Mouse (Mus musculus): ENCODE measurements around the gene Whrn.

The Whrn gene

DNA sequence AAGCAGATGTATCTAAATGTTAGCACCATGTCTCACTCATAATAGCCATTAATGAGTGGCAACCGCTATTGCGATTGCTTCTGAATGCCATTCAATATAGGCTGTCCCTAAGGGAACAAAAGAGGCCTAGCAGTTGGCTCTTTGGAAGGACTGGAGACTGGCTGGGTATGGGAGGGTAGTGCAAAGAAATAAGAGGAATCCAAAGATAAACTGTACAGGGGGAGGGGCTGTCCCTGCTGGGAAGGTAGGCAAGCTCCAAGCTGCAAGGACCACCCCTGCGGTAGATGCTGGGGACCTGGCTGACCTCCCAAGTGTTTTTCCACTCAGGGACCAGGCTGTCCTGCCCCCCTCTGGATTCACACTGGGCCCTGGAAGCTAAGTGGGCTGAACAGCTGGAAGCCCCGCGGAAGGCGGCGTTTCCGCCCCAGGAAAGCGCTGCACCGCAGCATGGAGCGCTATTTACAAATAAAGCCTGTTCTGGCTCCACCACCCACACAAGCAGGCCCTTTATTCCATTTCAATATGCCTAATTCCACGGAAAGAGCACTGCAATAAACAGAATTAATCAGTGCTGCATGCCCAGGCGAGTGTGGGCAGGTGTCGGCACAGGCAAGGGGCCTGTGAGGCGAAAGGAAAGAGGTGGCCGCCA, 36.5 kb downstream of the Whrn start:
- in situ Hi-C loops (cut with MboI; ENCODE audit: unreplicated experiment in 2 of 2): no loop called here

DNA sequence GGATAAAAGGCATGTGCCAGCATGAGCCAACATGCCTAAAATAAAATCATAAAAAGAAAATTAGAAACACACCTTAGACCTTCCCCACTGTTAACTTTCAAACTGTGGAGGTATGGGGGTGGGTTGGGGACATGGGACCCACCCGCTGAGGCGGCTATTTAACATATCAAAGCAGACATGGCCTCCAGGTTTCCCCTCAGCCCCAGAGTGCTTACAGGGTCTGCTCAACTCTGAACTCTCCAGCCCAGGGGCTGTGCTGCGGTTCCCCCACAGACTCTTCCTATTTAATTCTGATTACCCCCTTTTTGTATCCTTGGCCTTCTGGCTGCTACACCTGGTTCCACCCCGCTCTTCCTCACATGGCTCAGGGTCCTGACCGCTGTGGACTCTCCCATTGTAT, 39.2 kb downstream of the Whrn start:
- in situ Hi-C loops (cut with MboI; ENCODE audit: unreplicated experiment in 2 of 2): no loop called here

DNA sequence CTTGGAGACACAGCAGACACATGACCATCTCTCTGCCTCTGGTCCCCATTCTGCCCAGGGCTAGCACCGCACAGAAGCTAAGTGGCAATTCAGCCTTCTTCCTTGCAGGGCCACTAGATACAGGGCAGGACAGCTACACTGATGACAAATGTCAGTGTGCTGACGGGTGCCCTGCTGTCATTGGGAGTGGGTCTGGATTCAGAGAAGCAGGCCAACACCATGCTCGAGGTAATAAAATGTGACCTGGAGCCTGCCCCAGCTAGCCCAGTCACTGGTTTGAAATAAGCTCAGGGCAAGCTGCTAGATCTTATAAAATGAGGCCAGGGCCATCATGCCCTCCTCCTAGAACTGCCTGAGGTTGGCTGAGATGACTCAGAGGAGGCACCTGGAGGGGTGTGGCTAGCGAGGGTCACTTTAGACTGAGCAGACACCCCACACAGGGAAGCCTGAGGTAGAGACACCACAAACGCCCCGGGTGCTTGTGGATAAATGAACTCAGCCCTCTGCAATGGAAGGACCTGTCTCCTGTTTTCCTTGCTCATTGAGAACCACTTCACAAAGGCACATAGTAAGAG, 41.8 kb downstream of the Whrn start:
- in situ Hi-C loops (cut with MboI; ENCODE audit: unreplicated experiment in 2 of 2): no loop called here

DNA sequence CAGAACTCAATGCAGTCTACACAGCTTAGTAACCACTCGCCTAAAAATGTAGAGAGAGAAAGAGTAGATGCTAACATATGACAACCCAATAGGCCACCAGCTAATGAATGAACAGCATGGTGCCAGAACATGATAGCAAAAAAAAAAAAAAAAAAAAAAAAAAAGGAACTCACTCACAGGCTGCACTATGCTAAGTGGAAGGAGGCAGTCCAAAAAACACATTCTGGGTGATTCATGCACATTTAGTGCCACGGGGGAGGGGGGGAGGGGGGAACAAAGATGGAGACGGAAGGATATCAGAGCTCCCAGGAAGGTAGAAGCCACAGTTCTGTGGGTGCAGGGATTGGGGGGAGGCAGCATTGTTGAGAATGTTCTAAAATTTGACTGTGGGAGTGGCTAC, 43.2 kb downstream of the Whrn start:
- in situ Hi-C loops (cut with MboI; ENCODE audit: unreplicated experiment in 2 of 2): no loop called here

DNA sequence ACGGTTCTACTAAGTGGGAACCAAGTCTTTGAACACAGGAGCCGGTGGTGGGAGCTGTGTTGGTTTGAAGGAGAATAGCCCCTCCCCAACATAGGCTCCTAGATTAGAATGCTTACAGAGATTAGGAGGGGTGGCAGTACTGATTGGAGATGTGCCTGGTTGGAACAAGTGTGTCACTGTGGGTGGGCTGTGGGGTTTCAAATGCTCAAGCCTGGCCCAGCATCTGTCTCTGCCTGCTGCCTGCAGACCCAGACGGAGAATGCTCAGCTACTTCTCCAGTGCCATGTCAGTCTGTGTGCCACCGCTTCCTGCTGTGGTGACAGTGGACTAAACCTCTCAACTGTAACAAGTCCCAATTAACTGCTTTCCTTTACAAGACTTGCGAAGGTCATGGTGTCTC, 45.2 kb downstream of the Whrn start:
- in situ Hi-C loops (cut with MboI; ENCODE audit: unreplicated experiment in 2 of 2): no loop called here

DNA sequence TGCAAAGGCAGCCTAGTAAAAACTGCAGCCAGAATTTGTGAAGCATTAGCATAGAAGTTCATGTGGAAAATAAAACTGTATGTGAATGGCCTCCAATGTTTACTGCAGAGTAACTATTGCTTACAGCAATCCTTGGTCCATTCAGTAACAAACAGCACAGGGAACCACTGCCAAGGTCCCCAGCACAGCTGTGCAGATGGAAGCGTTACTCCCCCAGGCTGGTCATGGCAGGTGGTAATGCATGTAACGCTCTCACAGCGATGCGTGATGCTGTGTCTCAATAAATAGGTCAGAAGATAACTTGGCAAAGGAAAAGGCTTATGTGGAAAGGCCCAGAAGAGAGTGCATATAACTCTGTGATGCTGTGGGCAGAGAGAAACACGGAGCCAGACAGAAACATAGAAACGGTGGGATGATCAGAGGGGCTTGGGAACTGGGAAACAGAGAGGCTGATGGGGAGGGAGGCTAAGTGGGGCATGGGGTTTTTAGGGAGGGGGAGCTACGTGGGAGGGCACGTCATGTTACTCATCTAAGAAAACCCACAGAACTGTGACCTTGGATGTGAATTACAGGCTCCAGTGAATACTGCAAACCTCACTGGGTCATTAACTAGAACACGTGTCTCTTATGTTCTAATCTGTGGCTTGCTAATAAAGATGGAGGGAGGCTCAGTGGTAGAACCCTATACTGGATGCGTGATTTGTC, 51.3 kb downstream of the Whrn start:
- in situ Hi-C loops (cut with MboI; ENCODE audit: unreplicated experiment in 2 of 2): no loop called here

DNA sequence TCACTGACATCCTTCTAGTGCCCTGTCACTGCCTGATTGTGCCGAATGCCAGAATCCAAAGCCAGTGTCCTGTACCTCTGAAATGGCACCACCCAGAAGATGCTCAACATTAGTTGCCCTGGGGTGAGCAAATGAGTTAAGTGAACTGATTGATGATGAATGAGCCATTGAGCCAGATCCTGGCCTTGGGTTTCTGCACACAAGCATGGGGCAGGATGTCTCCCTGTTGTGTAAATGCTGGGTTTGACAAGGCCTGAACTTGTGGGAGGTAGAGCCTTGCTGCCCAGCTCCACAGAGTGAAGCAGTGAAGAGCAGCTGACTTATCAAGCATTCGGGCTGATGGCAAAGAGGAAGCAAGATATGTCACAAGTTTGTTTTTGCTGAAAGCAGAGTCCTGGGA, 52.7 kb downstream of the Whrn start:
- in situ Hi-C loops (cut with MboI; ENCODE audit: unreplicated experiment in 2 of 2): no loop called here

DNA sequence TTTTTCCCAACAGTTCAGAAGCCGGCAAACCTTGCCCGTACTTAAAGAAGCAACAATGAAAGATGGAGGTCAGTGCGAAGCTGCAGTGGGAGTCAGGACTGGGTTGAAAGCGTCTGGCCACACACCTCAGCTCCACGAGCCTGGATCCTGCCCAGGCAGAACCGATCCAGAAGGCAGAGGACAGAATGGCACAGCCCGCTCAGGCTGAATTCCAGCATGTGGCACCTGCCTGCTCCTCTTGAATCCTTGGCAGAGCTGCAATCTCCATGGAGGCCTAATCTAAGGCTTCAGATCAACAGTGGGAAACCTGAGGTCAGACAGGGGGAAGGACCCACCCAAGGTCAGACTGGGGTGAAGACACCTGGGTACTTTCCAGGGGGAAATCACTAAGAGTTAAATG, 54.2 kb downstream of the Whrn start:
- in situ Hi-C loops (cut with MboI; ENCODE audit: unreplicated experiment in 2 of 2): no loop called here

DNA sequence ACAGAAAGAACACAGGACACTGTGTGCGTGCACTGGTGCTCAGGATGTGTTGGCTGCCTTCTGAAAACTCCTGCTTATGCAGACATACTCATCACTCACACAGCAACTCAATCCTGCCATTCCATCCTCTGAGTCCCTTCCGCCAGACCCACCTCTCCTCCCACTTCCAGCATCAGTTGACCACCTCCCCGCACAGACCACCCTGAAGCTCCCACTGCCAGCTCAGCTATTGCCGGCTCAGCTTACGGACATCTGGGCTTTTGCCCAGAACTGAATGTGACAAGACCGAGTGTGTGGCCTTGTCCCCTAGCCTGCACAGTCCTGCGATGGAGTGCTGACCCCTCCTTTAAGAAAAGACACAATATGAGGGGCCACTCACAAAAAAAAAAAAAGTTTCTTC, 55.5 kb downstream of the Whrn start:
- in situ Hi-C loops (cut with MboI; ENCODE audit: unreplicated experiment in 2 of 2): no loop called here

DNA sequence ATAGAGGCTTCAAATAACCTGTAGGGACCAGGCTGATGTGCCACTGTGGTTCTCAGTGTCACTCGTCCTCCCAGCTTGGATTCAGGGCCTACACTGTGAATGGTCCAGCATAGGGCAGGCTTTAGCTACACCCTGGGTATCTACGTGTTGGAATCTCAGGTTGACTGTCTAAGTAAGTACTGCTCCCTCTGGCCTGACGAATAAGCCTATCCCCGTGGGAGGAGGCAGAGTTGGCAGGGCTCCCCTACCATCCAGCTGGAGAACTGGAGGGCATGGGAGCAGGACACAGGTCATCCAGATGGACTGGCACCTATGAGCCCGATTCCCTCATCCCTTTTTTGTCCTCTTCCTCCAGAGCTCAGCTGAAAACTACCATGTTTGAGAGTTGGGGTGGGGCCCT, 57.8 kb downstream of the Whrn start:
- in situ Hi-C loops (cut with MboI; ENCODE audit: unreplicated experiment in 2 of 2): no loop called here

DNA sequence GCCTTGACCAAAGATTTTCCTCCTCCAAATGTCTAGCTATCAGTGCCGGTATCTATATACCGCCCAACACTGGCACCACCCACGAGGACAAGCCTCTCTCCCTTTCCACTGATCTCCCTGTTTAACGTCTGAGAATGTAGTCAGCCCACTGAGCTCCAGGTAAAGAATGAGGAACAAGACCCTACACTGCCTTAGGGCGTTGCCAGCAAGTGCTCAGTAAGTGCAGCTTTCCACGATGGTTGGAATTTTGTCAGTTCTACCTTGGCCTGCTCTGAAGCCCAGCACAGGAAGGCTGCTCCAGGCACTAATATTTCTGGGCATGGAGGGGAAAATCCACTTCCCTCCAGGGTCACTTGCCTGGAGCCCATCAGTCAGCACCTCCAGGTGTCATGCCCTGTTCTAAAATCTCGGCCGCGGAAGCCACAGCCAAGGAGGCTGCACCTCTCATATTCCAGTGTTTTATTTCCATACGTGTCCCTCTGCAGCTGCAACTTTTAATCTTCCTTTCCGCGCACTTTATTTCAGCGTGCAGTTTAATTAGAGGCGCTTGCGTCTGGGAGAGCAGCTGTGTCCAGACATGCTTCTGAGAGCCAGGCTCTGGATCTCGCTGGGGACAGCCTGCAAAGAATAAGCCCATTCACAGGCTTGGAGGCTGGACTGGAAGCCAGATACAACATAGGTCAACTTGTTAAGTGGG, 58.5 kb downstream of the Whrn start:
- in situ Hi-C loops (cut with MboI; ENCODE audit: unreplicated experiment in 2 of 2): no loop called here

DNA sequence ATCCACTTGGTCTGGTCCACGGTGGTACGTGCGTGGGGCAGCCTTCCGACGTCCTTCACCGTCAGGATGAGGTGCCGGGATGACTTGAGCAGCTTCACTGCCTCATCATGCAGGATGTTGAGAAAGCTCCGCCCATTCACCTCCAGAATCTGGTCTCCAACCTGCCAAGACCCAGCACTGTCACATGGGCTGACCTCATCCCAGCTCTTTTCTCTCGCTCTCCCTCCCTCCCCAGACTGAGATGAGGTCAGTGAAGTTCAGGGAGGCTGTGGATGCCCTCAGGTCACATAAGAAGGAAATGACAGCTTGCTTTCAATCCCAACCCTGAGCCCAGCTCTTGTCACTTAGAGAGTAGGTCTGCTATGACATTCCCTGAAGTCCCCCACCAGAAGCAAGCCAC, 60.4 kb downstream of the Whrn start:
- in situ Hi-C loops (cut with MboI; ENCODE audit: unreplicated experiment in 2 of 2): no loop called here

DNA sequence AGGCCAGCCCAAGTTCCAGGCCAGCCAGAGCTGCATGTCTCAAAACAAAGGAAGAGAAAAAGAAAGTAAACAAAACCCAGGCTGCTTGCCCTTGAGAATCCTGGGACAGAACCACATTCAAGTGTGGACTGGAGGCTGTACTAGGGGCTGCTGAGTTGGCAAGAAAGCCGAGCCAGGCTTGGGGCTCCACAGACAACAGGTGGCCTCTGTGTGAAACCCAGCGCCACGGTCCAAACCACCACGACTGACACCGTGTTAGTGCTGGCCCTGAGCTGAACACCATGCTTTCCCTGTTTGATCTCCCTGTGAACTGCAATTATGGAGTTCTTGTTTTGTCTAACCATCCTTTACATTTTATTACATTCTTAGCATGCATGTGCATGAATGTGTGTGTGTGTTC, 64.7 kb downstream of the Whrn start:
- in situ Hi-C loops (cut with MboI; ENCODE audit: unreplicated experiment in 2 of 2): no loop called here

DNA sequence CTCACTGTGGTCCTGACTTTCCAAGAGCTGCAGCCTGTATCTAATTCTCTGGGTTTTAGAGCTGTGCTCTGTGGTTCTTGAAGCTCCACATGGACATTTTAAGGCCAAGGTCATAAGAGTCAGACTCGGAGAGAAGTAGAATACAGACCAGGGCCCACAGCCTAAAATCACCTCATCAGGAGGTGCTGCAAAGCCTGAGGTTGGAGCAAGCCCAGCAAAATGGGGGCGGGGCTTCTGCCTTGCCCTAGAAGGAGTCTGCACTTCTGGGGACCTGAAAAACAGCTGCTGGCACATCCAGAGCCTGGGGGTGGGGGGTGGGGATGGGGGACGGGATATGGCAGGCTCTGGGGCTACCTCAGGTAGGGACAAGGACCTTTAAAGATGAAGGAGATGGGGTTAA, 65.4 kb downstream of the Whrn start:
- in situ Hi-C loops (cut with MboI; ENCODE audit: unreplicated experiment in 2 of 2): no loop called here

DNA sequence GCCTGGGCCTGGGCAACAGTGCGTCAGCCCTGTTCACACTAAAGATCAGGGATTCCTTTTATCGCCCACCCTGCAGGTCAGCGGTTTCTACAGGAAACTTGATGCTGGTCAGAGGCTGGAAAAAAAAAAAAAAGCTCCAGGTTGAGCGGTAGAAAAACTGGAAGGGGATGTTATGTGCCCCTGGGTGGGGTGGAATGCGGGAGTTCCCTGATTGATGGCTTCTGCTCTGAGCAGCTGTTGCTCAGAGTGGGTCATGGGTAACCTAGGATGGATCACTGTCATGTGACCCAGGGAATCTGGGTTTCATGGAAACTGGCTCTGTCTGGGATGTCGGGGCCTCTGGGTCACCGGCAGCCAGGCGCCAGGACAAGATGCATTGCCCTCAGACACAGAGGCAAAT, 69.5 kb downstream of the Whrn start:
- in situ Hi-C loops (cut with MboI; ENCODE audit: unreplicated experiment in 2 of 2): loop anchor here in 1 of 2 experiments (10.0 kb wide), 1 partner anchor 258 kb away; no protein-coding TSS in a partner anchor

DNA sequence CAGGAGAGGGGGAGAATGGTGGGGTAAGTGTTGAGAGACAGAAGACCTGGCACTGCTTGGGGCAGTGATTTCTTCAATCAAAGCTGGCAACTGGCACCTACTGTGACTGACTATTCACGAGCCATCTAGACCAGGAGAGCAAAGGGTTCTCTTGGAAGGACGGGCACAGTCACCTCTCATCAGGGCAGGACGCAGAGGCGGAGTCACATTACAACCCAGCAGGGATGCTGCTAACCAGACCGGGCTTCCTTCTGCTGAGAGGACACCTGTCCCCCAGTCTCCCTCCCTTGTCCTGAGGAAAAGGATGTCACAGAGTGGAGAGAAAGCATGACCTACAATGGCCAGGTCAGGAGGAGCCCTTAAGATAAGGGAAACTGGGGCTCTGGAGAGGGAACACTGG, 72.0 kb downstream of the Whrn start:
- in situ Hi-C loops (cut with MboI; ENCODE audit: unreplicated experiment in 2 of 2): loop anchor here in 1 of 2 experiments (10.0 kb wide), 1 partner anchor 261 kb away; no protein-coding TSS in a partner anchor

DNA sequence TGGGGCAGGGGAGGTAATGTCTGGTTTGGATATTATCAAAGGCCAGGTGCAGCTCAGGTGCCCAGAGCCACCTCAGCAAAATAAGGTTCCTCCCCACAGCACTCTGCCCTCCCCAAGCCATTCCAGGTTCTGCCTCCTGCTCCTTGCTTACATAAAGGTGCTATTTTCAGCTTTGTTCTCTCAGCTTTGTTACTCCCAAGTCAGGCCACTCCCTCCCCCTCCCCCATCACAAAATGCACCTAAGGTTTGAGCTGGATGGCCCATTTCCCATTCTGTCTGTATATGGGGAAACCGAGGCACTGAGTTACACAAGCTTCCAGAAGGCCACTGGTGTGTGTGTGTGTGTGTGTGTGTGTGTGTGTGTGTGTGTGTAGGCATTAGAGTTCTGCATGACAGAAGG, 72.6 kb downstream of the Whrn start:
- in situ Hi-C loops (cut with MboI; ENCODE audit: unreplicated experiment in 2 of 2): loop anchor here in 1 of 2 experiments (10.0 kb wide), 1 partner anchor 262 kb away; no protein-coding TSS in a partner anchor

DNA sequence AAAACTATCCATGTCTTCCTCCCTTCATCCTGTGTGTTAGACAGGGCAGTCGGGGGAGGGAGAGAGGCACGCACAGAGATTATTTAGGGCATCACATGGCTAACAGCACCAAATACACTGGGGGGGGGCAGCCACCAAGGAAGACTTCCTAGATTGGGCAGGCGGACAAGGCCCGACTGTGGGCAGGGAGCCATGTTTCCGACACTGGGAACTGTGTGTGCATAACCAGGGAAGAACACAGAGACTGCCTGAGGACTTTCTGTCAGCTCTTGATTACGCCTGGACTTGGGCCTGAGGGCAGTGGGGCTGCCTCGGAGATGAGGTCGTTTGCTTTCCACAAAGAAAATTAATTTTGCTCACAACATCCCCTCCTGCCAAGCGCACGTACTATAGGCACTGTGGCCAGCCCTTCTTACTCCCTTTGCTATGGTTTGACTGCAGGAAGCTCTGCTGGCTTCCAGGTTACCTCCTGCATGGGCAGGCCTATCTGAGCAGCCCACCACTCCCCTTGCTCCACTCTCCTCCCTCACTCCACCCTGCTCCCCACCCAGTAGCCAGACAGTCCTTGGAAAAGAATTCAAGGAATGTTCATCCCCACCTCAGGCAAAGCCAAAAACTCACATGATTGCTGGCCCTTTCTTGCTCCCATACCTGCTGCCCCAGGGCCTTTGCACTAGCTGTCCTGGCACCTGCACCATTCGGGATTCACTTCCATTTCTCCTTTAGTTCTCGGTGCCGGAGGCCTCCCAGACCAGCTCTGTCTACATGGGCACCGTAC, 75.5 kb downstream of the Whrn start:
- in situ Hi-C loops (cut with MboI; ENCODE audit: unreplicated experiment in 2 of 2): loop anchor here in 1 of 2 experiments (10.0 kb wide), 1 partner anchor 264 kb away; no protein-coding TSS in a partner anchor

DNA sequence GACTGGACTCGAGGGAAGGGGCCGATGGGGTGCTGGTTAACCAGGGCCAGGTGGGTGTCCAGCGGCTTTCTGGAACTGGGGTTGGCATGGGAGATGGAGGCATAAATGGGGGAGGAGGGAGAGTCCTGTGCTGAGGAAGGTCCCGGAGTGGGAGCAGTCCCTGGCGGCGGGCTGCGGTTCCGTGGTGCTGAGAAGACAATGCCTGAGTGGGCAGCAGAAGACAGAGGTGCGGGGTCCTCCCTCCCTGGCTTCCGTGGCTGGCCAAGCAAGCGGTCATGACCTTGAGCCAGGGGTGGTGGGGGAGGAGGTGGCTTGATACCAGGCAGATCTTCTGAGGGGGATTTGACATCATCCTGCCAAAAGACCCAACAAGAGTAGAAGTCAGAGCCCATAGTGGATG, 77.5 kb downstream of the Whrn start:
- in situ Hi-C loops (cut with MboI; ENCODE audit: unreplicated experiment in 2 of 2): loop anchor here (5.0 kb wide), 3 partner anchors 79 to 529 kb away; partner anchors contain the start of gene Whrn (in 1 of the 2)

DNA sequence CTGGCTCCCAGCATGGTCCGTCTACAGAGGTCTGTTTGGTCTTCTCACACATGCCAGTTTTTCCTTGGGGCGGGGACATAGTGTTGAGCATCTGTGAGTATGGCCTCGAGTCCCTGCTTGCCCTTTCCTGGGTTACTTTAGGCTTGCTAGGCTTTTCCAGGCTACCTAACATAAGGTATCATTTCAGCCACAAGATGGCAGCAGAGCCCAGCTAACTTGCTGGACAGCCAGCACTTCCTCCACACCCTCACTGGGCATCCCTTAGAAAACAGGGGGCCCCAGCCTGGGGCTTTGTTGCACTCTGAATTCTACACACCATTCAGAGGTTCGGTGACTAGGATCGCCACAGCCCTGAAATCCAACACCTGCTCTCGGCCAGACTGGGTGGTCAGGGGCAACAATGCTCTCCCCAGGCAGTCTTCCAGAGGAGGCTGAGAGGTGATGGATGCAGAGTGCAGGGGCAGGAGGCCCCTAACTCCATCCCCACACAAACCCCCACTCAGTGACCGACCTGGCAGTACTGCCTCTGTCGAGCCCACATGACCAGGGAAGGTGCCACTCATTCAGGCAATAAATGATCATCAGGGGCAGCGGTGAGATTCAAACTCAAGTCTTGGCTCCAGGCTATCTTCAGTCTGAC, 78.4 kb downstream of the Whrn start:
- in situ Hi-C loops (cut with MboI; ENCODE audit: unreplicated experiment in 2 of 2): loop anchor here (5.0 kb wide), 3 partner anchors 80 to 530 kb away; partner anchors contain the start of gene Whrn (in 1 of the 2)

All from v-Abl transformed pro-B cells (cell line).